Mouse (Mus musculus) ES-Bruce4 (cell line): Measurements from ENCODE around the gene P2rx7. TPM values are rescaled to one million over a fixed set of nuclear protein-coding genes. Genes with fewer than 3 reads are reported as not detected.

ENCODE experiments used
- H3K27ac ChIP-seq: 2 replicates; pipeline ENCODE4 v1.5.1; 2012; ENCODE audit warnings: low read length, inconsistent platforms; ENCODE audit not compliant: insufficient read depth
- H3K27me3 ChIP-seq: 2 replicates; pipeline ENCODE4 v1.6.1; 2012; ENCODE audit warnings: mild to moderate bottlenecking, low read length, inconsistent platforms; ENCODE audit not compliant: control insufficient read depth, poor library complexity, insufficient read depth, severe bottlenecking
- H3K36me3 ChIP-seq: 2 replicates; pipeline ENCODE4 v1.6.1; 2012; ENCODE audit warnings: inconsistent platforms, mild to moderate bottlenecking, low read length, moderate library complexity; ENCODE audit not compliant: control insufficient read depth, poor library complexity, insufficient read depth, severe bottlenecking
- H3K4me1 ChIP-seq: one replicate; pipeline ENCODE4 v1.8.1; 2011; ENCODE audit warnings: low read length; ENCODE audit not compliant: control insufficient read depth, insufficient read depth
- H3K4me3 ChIP-seq: 2 replicates; pipeline ENCODE4 v1.5.1; 2011; ENCODE audit warnings: low read depth, mild to moderate bottlenecking, low read length
- H3K9ac ChIP-seq: 2 replicates; pipeline ENCODE4 v1.6.1; 2012; ENCODE audit warnings: low read depth, mild to moderate bottlenecking, inconsistent platforms; ENCODE audit not compliant: poor library complexity, severe bottlenecking
- H3K9me3 ChIP-seq: replicated peaks from 2 replicates; pipeline ENCODE4 v1.6.1; 2012; ENCODE audit warnings: mild to moderate bottlenecking, low read length, inconsistent platforms; ENCODE audit not compliant: control insufficient read depth, poor library complexity, insufficient read depth, severe bottlenecking
- CTCF ChIP-seq: IDR thresholded peaks from one replicate; pipeline ENCODE4 v1.8.1; 2011; ENCODE audit warnings: low read depth, low read length
- EP300 ChIP-seq: IDR thresholded peaks from 2 replicates; pipeline ENCODE4 v1.6.1; 2011; ENCODE audit warnings: low read depth, low read length; ENCODE audit not compliant: insufficient read depth
- POLR2A ChIP-seq: IDR thresholded peaks from one replicate; pipeline ENCODE4 v1.8.1; 2011; ENCODE audit warnings: low read length; ENCODE audit not compliant: insufficient read depth
- polyA plus RNA-seq: library from polyadenylated mRNA; stranded (reverse); fragments of >200 nt; gene quantifications from 2 replicates; pipeline ENCODE4 v1.2.4, GENCODE M21; 2011; ENCODE audit warnings: low read depth; ENCODE audit not compliant: missing spikeins, insufficient read depth, insufficient read length

The P2rx7 gene
- polyA plus RNA-seq, 1 experiment = 2.7 TPM

GRCm38 (mm10) chr5:122731991-122732673 is 88.4 kb downstream of the P2rx7 start:
- H3K27me3 ChIP-seq = no peaks in the 10 kb centered on the region

GRCm38 (mm10) chr5:122733881-122734280 is 90.2 kb downstream of the P2rx7 start:
- Histone ChIP-seq H3K36me3 (no peaks in the 10 kb centered on the region), H3K27ac (no peak overlapping the region), H3K4me1 (no peaks in the 10 kb centered on the region), H3K9me3 (no peaks in the 10 kb centered on the region), H3K4me3 (no peak overlapping the region), H3K27me3 (no peaks in the 10 kb centered on the region), H3K9ac (no peak overlapping the region)
- TF ChIP-seq EP300 (no peak), CTCF (no peak)

More at GRCm38 (mm10) chr5:122731991-122732673, 88.4 kb downstream of the P2rx7 start:
- no peak overlapping the region for H3K9ac ChIP-seq
- TF ChIP-seq POLR2A (no peak), CTCF (no peak)
- H3K36me3 ChIP-seq = no peaks in the 10 kb centered on the region
- H3K27ac ChIP-seq = no peak overlapping the region
- no peak overlapping the region for H3K4me3 ChIP-seq
- no peaks in the 10 kb centered on the region for H3K9me3 ChIP-seq
- no peaks in the 10 kb centered on the region for H3K4me1 ChIP-seq

GRCm38 (mm10) chr5:122735853-122736252 is 92.1 kb downstream of the P2rx7 start:
- TF ChIP-seq POLR2A (no peak), CTCF (no peak), EP300 (no peak)
- H3K27ac ChIP-seq = no peak overlapping the region
- H3K36me3 ChIP-seq = no peaks in the 10 kb centered on the region
- no peak overlapping the region for H3K4me3 ChIP-seq
- H3K4me1 ChIP-seq = no peaks in the 10 kb centered on the region
- H3K9me3 ChIP-seq = no peaks in the 10 kb centered on the region
- no peaks in the 10 kb centered on the region for H3K27me3 ChIP-seq
- H3K9ac ChIP-seq = no peak overlapping the region

- TF ChIP-seq CTCF (no peak), EP300 (no peak), POLR2A (no peak)
- Histone ChIP-seq H3K4me3 (no peak overlapping the region), H3K27ac (no peak overlapping the region), H3K27me3 (no peaks in the 10 kb centered on the region), H3K9ac (no peak overlapping the region), H3K9me3 (no peaks in the 10 kb centered on the region), H3K4me1 (no peaks in the 10 kb centered on the region), H3K36me3 (no peaks in the 10 kb centered on the region)
Measured at GRCm38 (mm10) chr5:122736761-122737160, 93.0 kb downstream of the P2rx7 start.

Other genes starting within 250 kb of the P2rx7 start
- gene Anapc7, start 222.2 kb upstream of the P2rx7 start, polyA plus RNA-seq = 41.7 and 41.9 TPM in 2 replicates
- gene Atp2a2, start 141.7 kb upstream of the P2rx7 start, polyA plus RNA-seq = 165 and 177 TPM in 2 replicates
- 31.9 and 36.9 TPM in 2 replicates for gene Ift81, start 29.4 kb upstream of the P2rx7 start, polyA plus RNA-seq
- gene P2rx4, start 63.6 kb downstream of the P2rx7 start, polyA plus RNA-seq = 21.0 and 25.8 TPM in 2 replicates
- gene Camkk2, start 135.5 kb downstream of the P2rx7 start, polyA plus RNA-seq = 24.4 and 26.2 TPM in 2 replicates
- 344 and 397 TPM in 2 replicates for gene Anapc5, start 177.4 kb downstream of the P2rx7 start, polyA plus RNA-seq
- 28.5 and 34.5 TPM in 2 replicates for gene Rnf34, start 206.1 kb downstream of the P2rx7 start, polyA plus RNA-seq